Mouse (Mus musculus) lung, postnatal 0 days (tissue): ENCODE data around the gene Pcdh9. TPM values are rescaled to one million over a fixed set of nuclear protein-coding genes. Genes with fewer than 3 reads are reported as not detected.

Source experiments
- ATAC-seq: fragments of 200-750 bp; cut with Nextera tagmentation; 2 replicates; pipeline ENCODE4 v1.8.0; 2017; ENCODE audit warnings: moderate library complexity
- DNase-seq: peaks from one replicate; pipeline ENCODE4 v3.0.0-alpha.2; 2016; ENCODE audit warnings: low spot score
- H3K27ac ChIP-seq: fragments of 300-500 bp; sonication (generic); 2 replicates; pipeline ENCODE4 v1.5.1; 2014; ENCODE audit warnings: antibody characterized with exemption, mild to moderate bottlenecking, low read length, mixed read lengths
- H3K27me3 ChIP-seq: fragments of 300-500 bp; sonication (generic); replicated peaks from 2 replicates; pipeline ENCODE4 v1.6.1; 2014; ENCODE audit warnings: low read length, mixed read lengths; ENCODE audit not compliant: insufficient read depth
- H3K36me3 ChIP-seq: fragments of 300-500 bp; sonication (generic); 2 replicates; pipeline ENCODE4 v1.6.1; 2014; ENCODE audit warnings: low read length, mixed read lengths; ENCODE audit not compliant: insufficient read depth
- H3K4me1 ChIP-seq: fragments of 300-500 bp; sonication (generic); 2 replicates; pipeline ENCODE4 v1.6.1; 2014; ENCODE audit warnings: antibody characterized with exemption, low read depth, low read length, mixed read lengths; ENCODE audit not compliant: insufficient read depth
- H3K4me2 ChIP-seq: fragments of 300-500 bp; sonication (generic); replicated peaks from 2 replicates; pipeline ENCODE4 v1.6.1; 2014; ENCODE audit warnings: low read depth, mild to moderate bottlenecking, low read length, moderate library complexity, mixed read lengths
- H3K4me3 ChIP-seq: fragments of 300-500 bp; sonication (generic); 2 replicates; pipeline ENCODE4 v1.5.1; 2014; ENCODE audit warnings: low read depth, low read length
- H3K9ac ChIP-seq: fragments of 300-500 bp; sonication (generic); replicated peaks from 2 replicates; pipeline ENCODE4 v1.6.1; 2014; ENCODE audit warnings: low read depth, mild to moderate bottlenecking
- H3K9me3 ChIP-seq: fragments of 300-500 bp; sonication (generic); 2 replicates; pipeline ENCODE4 v1.6.1; 2016; ENCODE audit warnings: low read length, mixed read lengths
- CTCF ChIP-seq: IDR thresholded peaks from 2 replicates; pipeline ENCODE4 v1.5.1; 2016; ENCODE audit warnings: antibody characterized with exemption, mild to moderate bottlenecking
- EP300 ChIP-seq: IDR thresholded peaks from 2 replicates; pipeline ENCODE4 v1.6.1; 2016; ENCODE audit warnings: antibody characterized with exemption, mild to moderate bottlenecking, control low read depth
- WGBS: fragments of 180-500 bp; shearing (Covaris S2); extraction: QIAGEN DNeasy Blood & Tissue Kit; methylation state at CpG from one replicate; pipeline ENCODE4 v1.1.7; 2014; 5-methylcytosine and 5-hydroxymethylcytosine counted together
- polyA plus RNA-seq: library from polyadenylated mRNA; unstranded; fragments of >200 nt; fragmentation: Nextera tagmentation; extraction: Ambion mirVana; gene quantifications from 2 replicates; pipeline ENCODE4 v1.2.1, GENCODE M21; 2015

Pcdh9 gene
- polyA plus RNA-seq, 1 experiment from 2014 or later = 1.4 TPM

GRCm38 (mm10) chr14:93700916-93701315, 189.6 kb downstream of the Pcdh9 start:
- Histone ChIP-seq H3K9me3 (no peaks in the 10 kb centered on the region), H3K27me3 (no peaks in the 10 kb centered on the region), H3K4me3 (no peak overlapping the region), H3K4me1 (no peaks in the 10 kb centered on the region), H3K27ac (no peak overlapping the region), H3K9ac (no peak overlapping the region), H3K4me2 (no peak overlapping the region), H3K36me3 (no peaks in the 10 kb centered on the region)
- no peak for ATAC-seq
- DNase-seq = no peak
- WGBS = 79% methylated on average over 1 of the region's 1 CpGs
- TF ChIP-seq EP300 (no peak), CTCF (no peak)

GRCm38 (mm10) chr14:93684641-93685040, 205.8 kb downstream of the Pcdh9 start:
- DNase-seq = peak; percentile 37
- Histone ChIP-seq H3K4me1 (no peaks in the 10 kb centered on the region), H3K36me3 (no peaks in the 10 kb centered on the region), H3K27ac (no peak overlapping the region), H3K9ac (no peak overlapping the region), H3K27me3 (no peaks in the 10 kb centered on the region), H3K9me3 (no peaks in the 10 kb centered on the region), H3K4me3 (no peak overlapping the region), H3K4me2 (no peak overlapping the region)
- no peak for ATAC-seq
- 44% methylated on average over 1 of the region's 1 CpGs for WGBS
- no peak for TF ChIP-seq EP300
- TF ChIP-seq CTCF = no peak

GRCm38 (mm10) chr14:93675273-93676068, 215.0 kb downstream of the Pcdh9 start:
- 82% methylated on average over 5 of the region's 5 CpGs for WGBS
- H3K9ac ChIP-seq = no peak overlapping the region
- H3K4me2 ChIP-seq = no peak overlapping the region
- no peaks in the 10 kb centered on the region for H3K9me3 ChIP-seq
- DNase-seq (no peak), ATAC-seq (no peak)
- H3K27me3 ChIP-seq = no peaks in the 10 kb centered on the region
- H3K4me1 ChIP-seq = no peaks in the 10 kb centered on the region
- H3K36me3 ChIP-seq = no peaks in the 10 kb centered on the region
- H3K4me3 ChIP-seq = no peak overlapping the region
- H3K27ac ChIP-seq = no peak overlapping the region
- TF ChIP-seq EP300 (no peak), CTCF (no peak)

GRCm38 (mm10) chr14:93653986-93654757, 236.3 kb downstream of the Pcdh9 start:
- Histone ChIP-seq H3K36me3 (no peaks in the 10 kb centered on the region), H3K27me3 (no peaks in the 10 kb centered on the region), H3K4me1 (no peaks in the 10 kb centered on the region), H3K9me3 (no peaks in the 10 kb centered on the region), H3K9ac (no peak overlapping the region), H3K27ac (no peak overlapping the region), H3K4me3 (no peak overlapping the region), H3K4me2 (no peak overlapping the region)
- DNase-seq = no peak
- TF ChIP-seq CTCF (no peak), EP300 (no peak)
- WGBS = 32% methylated on average over 9 of the region's 9 CpGs
- ATAC-seq = no peak

GRCm38 (mm10) chr14:93627241-93627640, 263.2 kb downstream of the Pcdh9 start:
- Histone ChIP-seq H3K4me2 (no peak overlapping the region), H3K27ac (no peak overlapping the region), H3K36me3 (no peaks in the 10 kb centered on the region), H3K4me3 (no peak overlapping the region), H3K27me3 (no peaks in the 10 kb centered on the region), H3K9ac (no peak overlapping the region), H3K9me3 (no peaks in the 10 kb centered on the region), H3K4me1 (no peaks in the 10 kb centered on the region)
- no peak for TF ChIP-seq EP300
- no peak for TF ChIP-seq CTCF
- DNase-seq (no peak), ATAC-seq (no peak)
- 71% methylated on average over 2 of the region's 2 CpGs for WGBS

GRCm38 (mm10) chr14:93624144-93624543, 266.3 kb downstream of the Pcdh9 start:
- H3K27me3 ChIP-seq = no peaks in the 10 kb centered on the region
- H3K4me3 ChIP-seq = no peak overlapping the region
- H3K9me3 ChIP-seq = no peaks in the 10 kb centered on the region
- no peaks in the 10 kb centered on the region for H3K4me1 ChIP-seq
- H3K4me2 ChIP-seq = no peak overlapping the region
- no peak for DNase-seq
- no peak overlapping the region for H3K27ac ChIP-seq
- no peaks in the 10 kb centered on the region for H3K36me3 ChIP-seq
- WGBS = 64% methylated on average over 1 of the region's 1 CpGs
- no peak for ATAC-seq
- TF ChIP-seq CTCF (no peak), EP300 (no peak)
- H3K9ac ChIP-seq = no peak overlapping the region
